Mouse (Mus musculus) cortical plate, adult 2 months (tissue): ENCODE data around the gene Gmcl1.

ENCODE experiments used
- CTCF ChIP-seq: fragments of 200-500 bp; IDR thresholded peaks from 2 replicates; pipeline ENCODE4 v1.5.1; 2011; ENCODE audit warnings: mild to moderate bottlenecking, control low read depth, low read length; ENCODE audit not compliant: insufficient read depth; ENCODE audit errors: extremely low read depth
- POLR2A ChIP-seq: fragments of 200-500 bp; IDR thresholded peaks from 2 replicates; pipeline ENCODE4 v1.6.1; 2011; ENCODE audit warnings: mild to moderate bottlenecking, low read length, control low read depth; ENCODE audit not compliant: insufficient read depth; ENCODE audit errors: extremely low read depth

GRCm38 (mm10) chr6:86774937-86775336 lies 41.8 kb upstream of the Gmcl1 start:
- TF ChIP-seq CTCF (no peak), POLR2A (no peak)
